Mouse (Mus musculus) adrenal gland, postnatal 36 days (tissue): ENCODE measurements around the gene Col5a3. TPM values are rescaled to one million over a fixed set of nuclear protein-coding genes. Genes with fewer than 3 reads are reported as not detected.

Source experiments
- DNase-seq, 2 experiments: peaks; one replicate each; pipeline ENCODE4 v3.0.0; 2021; ENCODE audit warnings: mixed read lengths in 1 of 2
- total RNA-seq, 2 experiments: library from RNA; stranded (reverse); gene quantifications; 2 replicates each; pipeline ENCODE4 v1.2.3; 2021

The Col5a3 gene
- total RNA-seq, 2 experiments from 2014 or later = 187 to 205 TPM

- no peak for DNase-seq
These were observed 66.3 kb downstream of the Col5a3 start for GRCm38 (mm10) chr9:20748540-20748939.

- DNase-seq = no peak
These were observed 67.2 kb downstream of the Col5a3 start for GRCm38 (mm10) chr9:20747682-20748081.

- no peak for DNase-seq
These were observed 68.7 kb downstream of the Col5a3 start, which contains the start of gene Olfm2 for GRCm38 (mm10) chr9:20746017-20746660. Gene Olfm2 (minus strand): TSS chr9:20746349.

- DNase-seq = no peak
These were observed 69.5 kb downstream of the Col5a3 start for GRCm38 (mm10) chr9:20745129-20745966.

GRCm38 (mm10) chr9:20743946-20744738 is 70.7 kb downstream of the Col5a3 start:
- peak; percentile 24 to 44 for DNase-seq

- peak; percentile 86 to 87 for DNase-seq
These were observed 74.5 kb downstream of the Col5a3 start for GRCm38 (mm10) chr9:20740407-20740806.

GRCm38 (mm10) chr9:20738251-20738999 is 76.4 kb downstream of the Col5a3 start:
- DNase-seq = peak in 1 of 2 experiments; percentile 37

GRCm38 (mm10) chr9:20737227-20737626 is 77.6 kb downstream of the Col5a3 start:
- DNase-seq = no peak

GRCm38 (mm10) chr9:20734692-20735091 is 80.2 kb downstream of the Col5a3 start:
- no peak for DNase-seq

GRCm38 (mm10) chr9:20731797-20732196 is 83.1 kb downstream of the Col5a3 start:
- DNase-seq = no peak

- DNase-seq = no peak
These were observed 85.4 kb downstream of the Col5a3 start for GRCm38 (mm10) chr9:20729451-20729850.

- peak; percentile 70 to 82 for DNase-seq
These were observed 87.2 kb downstream of the Col5a3 start for GRCm38 (mm10) chr9:20727601-20728113.

- peak; percentile 37 to 49 for DNase-seq
These were observed 87.8 kb downstream of the Col5a3 start for GRCm38 (mm10) chr9:20726859-20727600.

- no peak for DNase-seq
These were observed 88.6 kb downstream of the Col5a3 start for GRCm38 (mm10) chr9:20726134-20726858.

GRCm38 (mm10) chr9:20721582-20721981 is 93.3 kb downstream of the Col5a3 start:
- DNase-seq = peak; percentile 50 to 65

Other genes starting within 250 kb of the Col5a3 start
- 1 to 10 TPM; 7.1 to 7.4 TPM for gene Zfp846, start 233.8 kb downstream of the Col5a3 start, total RNA-seq
- 100 to 1,000 TPM; 354 to 362 TPM for gene Ubl5, start 172.2 kb downstream of the Col5a3 start, total RNA-seq
- 10 to 100 TPM; 14.7 to 16.5 TPM for gene Fbxl12, start 170.3 kb downstream of the Col5a3 start, total RNA-seq
- gene Pin1, start 163.0 kb downstream of the Col5a3 start, total RNA-seq = 10 to 100 TPM; 24.5 to 27.8 TPM
- gene Olfm2, start 68.7 kb downstream of the Col5a3 start, total RNA-seq = under 1 TPM; 0.79 TPM
- gene Rdh8, start 3.4 kb upstream of the Col5a3 start, total RNA-seq = not detected
- gene A230050P20Rik, start 53.6 kb upstream of the Col5a3 start, total RNA-seq = 10 to 100 TPM; 19.1 to 20.4 TPM
- 1 to 10 TPM; 3.2 to 3.5 TPM for gene Angptl6, start 64.7 kb upstream of the Col5a3 start, total RNA-seq
- gene Ppan, start 73.1 kb upstream of the Col5a3 start, total RNA-seq = 10 to 100 TPM; 26.6 to 45.4 TPM
- gene Eif3g, start 83.6 kb upstream of the Col5a3 start, total RNA-seq = 100 to 1,000 TPM; 154 to 178 TPM
- gene Dnmt1, start 144.8 kb upstream of the Col5a3 start, total RNA-seq = 10 to 100 TPM; 42.9 to 59.7 TPM
- gene S1pr2, start 161.7 kb upstream of the Col5a3 start, total RNA-seq = 10 to 100 TPM; 16.5 to 19.2 TPM
- 100 to 1,000 TPM; 122 to 130 TPM for gene Mrpl4, start 187.7 kb upstream of the Col5a3 start, total RNA-seq
- 10 to 100 TPM; 10.7 to 14.8 TPM for gene Icam1, start 200.9 kb upstream of the Col5a3 start, total RNA-seq
- gene Icam4, start 214.3 kb upstream of the Col5a3 start, total RNA-seq = 1 to 10 TPM; 1.9 to 2.8 TPM
- under 1 TPM; 0.10 to 0.20 TPM for gene Icam5, start 217.0 kb upstream of the Col5a3 start, total RNA-seq